Mouse (Mus musculus) brain, embryonic 14.5 days (tissue): ENCODE results near the gene Tbpl1.

Experiments used
- CTCF ChIP-seq: fragments of 200-500 bp; IDR thresholded peaks from 2 replicates; pipeline ENCODE4 v1.5.1; 2012; ENCODE audit warnings: inconsistent platforms, mild to moderate bottlenecking, moderate library complexity, borderline replicate concordance; ENCODE audit not compliant: insufficient read depth, insufficient read length; ENCODE audit errors: extremely low read depth
- POLR2A ChIP-seq: fragments of 200-500 bp; IDR thresholded peaks from 2 replicates; pipeline ENCODE4 v1.6.1; 2012; ENCODE audit warnings: mild to moderate bottlenecking, inconsistent platforms, borderline replicate concordance; ENCODE audit not compliant: poor library complexity, insufficient read depth, insufficient read length, severe bottlenecking; ENCODE audit errors: extremely low read depth

DNA sequence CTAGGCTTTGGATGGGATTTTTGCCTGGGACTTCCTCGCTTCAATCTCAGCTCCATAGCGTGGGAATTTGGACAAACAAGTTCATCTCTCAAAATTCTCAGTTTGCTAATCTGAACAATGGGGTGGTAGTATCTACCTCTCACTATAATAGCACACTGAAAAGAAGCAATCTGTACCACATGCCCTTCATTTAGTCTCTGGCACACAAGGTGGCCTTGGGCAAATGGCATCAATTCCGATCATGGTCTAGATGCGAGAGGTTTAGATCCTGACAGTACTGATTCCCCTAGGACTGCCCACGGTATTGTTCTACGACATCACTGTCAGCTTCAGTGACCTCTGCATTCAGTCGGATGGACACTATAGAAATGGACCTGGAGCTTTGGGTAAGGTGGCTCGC is 57.6 kb downstream of the Tbpl1 start:
- TF ChIP-seq CTCF (no peak), POLR2A (no peak)
